Mouse (Mus musculus): ENCODE measurements around the gene Lmna.
A peak's percentile ranks its signal among the peaks of the same experiment; 100 is the strongest.

The Lmna gene

DNA sequence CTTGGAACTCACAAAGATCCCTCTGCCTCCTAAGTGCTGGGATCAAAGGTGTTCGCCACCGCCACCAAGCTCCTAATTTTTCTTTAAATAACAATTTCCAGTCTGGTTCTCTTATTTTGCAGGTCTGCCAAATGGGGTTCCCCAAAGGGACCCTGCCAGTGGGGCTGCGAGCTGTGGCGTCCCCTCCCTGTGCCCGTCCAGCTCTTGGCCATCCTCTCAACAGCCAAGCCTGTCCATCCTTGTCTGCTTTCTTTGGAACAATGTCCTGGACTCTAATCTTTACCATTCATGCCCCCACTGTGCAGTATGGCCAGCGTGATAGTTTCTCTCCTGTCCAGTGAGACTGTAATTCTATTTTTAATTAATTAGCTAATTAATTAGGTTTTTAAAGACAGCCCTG lies 11.4 kb upstream of the Lmna start:
- no peak for DNase-seq (ENCODE audit: low spot score)

DNA sequence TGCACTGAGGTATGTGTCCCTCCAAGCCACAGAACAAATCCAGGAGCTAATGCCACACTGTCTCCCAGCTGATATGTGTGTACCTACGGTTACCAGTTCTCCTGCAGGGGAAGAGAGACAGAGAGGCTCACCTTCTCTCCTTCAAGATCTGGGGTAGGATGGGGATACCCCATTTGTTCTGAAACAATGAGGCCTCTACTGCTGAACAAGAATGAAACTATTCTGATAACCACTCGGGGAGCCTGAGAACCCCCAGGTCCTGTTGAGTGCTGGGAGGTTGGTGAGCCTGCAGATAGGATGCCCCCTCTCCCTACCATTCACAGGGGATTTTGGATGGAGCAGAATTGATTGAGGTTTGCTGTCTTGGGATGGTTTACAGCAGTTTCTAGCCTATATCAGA lies 10.3 kb upstream of the Lmna start:
- no peak for DNase-seq (ENCODE audit: low spot score)

DNA sequence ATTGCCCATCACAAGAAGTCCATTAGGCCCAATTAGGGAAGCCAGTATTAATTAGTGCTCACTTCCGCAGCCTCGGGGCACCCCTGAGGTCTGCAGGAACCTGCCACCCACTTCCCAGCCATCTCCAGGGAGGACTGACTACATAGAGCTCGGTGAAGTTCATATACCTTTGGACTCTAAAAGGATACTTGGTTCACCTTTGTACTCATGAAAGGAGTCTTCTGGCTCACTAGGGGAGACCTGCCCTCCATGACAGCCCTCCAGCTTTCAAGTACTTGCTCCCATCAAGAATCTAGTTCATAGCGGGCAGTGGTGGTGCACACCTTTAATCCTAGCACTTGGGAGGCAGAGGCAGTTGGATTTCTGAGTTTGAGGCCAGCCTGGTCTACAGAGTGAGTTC lies 8.7 kb upstream of the Lmna start:
- no peak for DNase-seq (ENCODE audit: low spot score)

DNA sequence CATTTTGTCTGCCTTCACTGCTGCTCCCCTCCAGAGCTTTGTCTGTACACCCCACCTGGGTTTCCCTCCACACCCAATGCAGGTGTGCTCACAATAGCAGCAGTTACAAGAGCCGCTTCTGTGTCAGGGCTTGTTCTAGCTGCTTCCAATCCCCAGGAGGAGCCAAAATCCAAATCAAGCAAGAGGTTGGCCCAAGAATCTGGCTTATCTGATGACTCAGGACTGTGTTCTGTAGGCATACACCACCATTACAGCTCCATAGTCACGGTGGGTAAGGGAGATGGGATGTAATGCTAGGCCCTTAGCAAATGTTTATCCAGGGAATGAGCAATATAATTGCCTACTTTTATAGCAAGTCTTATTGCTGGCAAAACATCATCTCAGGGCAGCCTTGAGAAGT lies 6.7 kb upstream of the Lmna start:
- DNase-seq (ENCODE audit: low spot score) = no peak

DNA sequence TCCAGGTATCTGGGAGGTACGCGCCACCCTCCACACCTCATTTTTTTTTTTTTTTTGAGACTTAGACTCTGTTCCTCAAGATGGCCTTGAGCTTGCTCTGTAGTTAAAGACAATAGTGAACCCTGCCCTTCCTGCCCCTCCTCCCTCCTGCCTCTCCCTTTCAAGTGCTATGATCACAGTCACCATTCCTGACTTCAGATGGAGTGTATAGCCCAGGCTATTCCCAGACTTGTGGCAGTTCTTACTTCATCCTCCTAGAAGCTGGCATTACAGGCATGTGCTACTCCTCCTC lies 5.3 kb upstream of the Lmna start:
- DNase-seq (ENCODE audit: low spot score) = no peak

DNA sequence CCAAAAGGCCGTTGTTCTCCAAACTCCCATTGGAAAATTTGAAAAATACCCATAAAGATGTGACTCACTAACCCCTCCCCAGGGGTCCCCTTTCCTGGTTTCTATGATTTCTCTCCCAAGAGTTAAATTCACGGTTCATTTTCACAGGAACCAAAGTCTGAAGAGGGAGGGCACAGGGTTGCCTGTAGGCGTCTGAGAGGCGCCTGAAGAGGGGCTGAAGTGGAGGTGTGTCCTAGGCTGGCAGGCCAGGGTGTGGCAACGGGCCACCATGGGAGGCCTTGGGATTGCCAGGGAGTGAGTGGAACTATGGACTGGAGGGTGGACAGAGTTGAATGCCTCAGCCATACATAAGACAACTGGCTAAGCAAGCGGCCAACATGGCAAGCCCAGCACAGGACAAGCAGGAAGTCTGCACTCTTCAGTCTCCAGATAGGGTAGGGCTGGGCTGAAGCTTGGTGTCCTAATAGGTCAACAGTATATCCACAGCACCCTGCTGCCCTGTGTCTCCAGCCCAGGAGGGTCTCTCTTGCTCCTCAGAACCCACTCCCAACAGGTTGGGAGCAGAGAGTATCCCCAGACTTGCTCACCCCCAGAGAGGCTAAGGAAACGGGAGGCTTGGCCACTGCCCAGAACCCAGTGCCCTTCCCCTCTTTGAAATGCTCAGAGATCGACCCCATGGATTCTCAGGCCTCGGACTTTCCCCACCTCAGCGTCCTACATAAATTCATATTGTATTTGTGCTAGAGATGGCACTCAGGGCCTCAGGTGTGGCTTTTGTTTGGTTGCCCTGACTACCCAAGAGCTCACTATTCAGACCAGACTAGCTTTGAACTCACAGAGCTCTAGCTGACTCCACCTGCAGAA lies 4.7 kb upstream of the Lmna start:
- DNase-seq (ENCODE audit: low spot score) = no peak

DNA sequence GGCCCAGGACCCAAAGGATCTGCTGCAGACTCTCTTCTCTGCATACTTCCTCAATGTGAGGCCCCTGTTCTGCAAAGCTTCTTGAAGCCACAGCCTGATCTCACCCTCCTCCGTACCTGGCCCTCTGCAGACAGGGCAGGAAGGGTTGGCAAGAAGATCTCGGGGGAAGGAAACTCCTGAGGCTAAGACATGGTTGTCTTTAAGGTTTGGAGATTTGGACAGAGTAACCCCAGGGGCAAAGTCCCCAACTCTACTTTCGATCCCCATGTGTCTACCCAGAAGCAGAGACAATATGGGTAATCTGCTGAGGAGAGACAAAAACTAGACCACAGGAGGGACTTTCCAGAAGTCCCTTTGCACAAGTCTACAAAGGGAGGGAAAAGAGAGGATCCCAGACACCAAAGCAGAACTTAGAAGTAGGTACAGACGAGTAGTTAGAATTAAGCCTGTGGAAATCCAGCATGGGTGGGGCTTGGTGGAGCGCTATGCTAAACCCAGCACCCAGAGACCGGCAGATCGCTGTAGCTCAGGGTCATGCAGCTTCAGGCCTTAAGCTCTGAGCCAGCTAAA lies 3.9 kb upstream of the Lmna start:
- DNase-seq (ENCODE audit: low spot score) = no peak

DNA sequence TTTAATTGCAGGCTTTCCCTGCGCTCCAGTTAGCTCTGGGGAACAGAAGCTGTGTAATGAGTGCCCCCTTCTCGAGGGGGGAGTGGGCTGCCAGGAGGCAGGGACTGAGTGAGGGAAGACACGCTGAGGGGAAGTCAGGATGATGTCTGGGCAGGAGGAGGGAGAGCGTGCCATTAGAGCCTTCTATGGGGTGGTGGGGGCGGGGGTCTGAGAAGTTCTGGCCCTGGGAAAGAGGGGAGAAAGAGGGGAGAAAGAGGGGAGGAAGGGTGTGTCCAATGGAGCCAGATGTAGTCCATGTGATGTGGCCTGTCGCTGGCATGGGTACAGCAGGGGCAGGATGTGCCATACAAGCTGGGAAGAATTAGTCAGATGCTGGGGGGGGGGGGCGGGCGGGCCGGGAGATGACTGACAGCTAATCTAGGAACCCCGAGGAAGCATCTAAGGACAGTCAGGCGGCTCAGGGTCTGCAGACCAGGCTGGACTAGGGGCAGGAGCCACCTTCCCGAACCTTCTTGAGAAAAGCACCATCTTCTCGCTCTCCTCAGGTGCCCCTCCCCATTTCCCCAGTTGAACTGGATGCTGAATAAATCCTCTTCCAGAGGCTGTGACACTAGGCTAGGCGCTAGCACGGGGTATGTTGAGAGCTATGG lies 3.3 kb upstream of the Lmna start:
- no peak for DNase-seq (ENCODE audit: low spot score)

DNA sequence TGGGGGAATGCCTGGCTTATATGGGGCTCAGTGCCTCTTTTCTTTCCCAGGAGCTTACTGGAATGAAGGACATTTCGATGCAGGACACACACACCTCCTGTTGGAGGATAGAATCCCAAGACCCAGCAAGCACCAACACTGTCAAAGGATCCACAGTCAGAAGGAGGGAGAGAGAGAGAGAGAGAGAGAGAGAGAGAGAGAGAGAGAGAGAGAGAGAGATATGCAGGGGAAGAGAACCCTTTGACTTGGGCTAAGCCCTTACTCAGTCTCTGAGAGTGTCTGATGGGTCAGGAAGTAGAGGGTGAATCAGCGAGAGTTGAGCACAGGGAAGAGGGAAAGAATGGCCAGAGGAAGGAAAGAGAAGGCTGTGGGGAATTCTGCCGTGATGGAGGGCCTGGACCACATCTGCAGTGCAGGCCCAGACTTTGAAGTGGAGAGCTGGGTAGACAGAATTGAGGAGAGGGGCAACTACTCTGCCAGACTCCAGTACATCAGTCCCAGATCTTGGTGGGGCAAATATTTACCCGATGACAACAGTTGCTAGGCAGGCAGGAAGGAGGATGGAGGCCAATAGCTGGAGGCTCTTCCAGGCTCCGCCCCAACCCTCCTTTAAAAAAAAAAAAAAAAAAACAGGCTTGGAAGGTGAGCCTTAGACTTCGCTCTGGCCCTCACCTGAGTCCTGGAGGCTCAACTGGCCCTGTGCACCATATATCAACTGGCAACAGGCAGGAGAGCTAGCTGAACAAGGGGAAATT lies 2.6 kb upstream of the Lmna start:
- DNase-seq (ENCODE audit: low spot score) = no peak

DNA sequence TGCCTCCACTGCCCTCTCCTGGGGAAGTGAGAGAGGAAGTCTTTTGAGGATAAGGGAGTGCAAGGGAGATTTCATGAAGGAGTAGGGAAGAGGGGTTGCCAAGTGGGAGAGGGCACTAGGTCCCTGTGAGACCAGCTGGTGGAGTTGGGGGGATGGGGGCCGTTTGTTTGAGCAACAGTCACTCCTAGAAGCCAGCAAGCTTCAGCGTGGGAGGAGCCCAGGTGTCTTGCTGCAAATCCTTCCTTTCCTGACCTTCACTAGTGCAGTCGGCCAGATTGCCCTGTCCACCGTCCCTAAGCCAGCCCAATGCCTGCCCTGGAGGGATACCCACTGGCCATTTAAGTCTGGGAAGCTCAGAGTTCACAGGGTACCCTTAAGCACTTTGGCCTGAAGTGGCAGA lies 1.8 kb upstream of the Lmna start:
- DNase-seq (ENCODE audit: low spot score) = no peak

DNA sequence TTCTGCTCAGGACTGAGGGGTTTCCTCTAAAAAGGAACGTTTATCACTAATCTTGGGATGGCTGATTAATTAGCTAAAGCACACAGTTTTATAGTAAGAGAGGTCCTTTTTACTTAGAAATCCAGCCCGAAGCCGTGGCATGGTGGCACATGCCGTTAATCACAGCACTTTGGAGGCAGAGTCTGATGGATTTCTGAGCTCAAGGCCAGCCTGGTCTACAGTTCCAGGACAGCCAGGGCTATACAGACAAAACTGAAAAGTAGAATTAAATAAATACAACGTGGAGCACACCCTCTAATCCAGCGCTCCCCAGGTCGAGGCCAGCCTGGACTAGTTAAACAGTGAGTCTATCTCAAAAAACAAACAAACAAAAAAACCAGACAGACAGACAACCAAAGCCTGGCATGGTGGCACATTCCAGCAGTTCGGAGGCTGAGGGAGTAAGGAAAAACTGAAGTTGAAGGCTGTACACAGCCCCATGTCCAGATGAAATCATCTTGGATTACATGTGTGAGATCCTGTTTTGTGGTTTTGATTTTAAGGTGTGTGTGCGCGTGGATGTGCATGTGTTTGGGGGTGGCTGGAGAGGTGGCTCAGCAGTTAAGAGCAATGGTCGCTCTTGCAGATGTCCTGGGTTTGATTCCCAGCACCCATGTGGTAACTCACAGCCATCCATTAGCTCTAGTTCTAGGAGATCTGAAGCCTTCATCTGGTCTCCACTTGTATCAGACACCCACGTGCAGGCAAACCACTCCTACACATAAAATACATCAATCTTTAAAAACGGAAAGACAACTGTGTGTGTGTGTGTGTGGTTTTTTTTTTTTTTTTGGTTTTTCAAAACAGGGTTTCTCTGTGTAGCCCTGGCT lies 899 bp upstream of the Lmna start:
- no peak for DNase-seq (ENCODE audit: low spot score)

DNA sequence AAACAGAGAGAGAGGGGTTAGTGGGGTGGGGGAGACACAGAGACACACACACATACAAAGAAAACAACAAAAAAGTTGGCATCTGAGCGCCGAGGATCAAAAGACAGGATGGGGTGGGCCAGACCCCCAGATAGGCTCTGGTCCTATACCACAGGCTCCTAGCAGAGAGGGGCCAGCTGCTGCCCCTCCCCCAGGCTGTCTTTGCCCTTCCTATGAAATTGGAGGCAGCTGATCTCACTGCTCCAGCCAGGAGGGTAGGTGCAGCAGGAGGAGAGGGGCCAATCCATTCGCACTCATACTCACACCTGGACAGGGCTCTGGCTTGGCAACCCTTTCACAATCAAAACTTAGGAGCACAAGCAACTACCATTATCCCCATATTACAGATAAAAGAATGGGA lies 506 bp downstream of the Lmna start:
- DNase-seq (ENCODE audit: low spot score) = no peak

DNA sequence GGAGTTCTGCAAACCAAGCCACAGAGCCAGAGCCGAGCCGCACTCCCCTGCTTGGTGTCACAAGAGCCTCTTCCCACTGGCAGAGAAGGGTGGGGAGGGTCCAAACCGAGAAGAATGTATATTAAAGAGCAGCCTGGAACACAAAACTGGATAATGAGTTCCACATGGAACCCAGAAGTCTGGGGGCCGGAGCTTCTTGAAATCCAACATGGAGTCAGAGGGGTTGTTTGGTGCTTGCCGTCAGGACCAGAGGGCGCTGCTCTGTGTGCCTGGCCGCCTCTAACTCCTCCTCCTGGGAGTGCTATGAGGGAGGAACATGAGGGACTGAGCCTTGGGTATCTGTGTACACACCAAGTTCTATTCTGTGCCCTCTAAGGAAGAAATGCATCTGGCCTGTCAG lies 4.0 kb downstream of the Lmna start:
- DNase-seq (ENCODE audit: low spot score) = no peak

DNA sequence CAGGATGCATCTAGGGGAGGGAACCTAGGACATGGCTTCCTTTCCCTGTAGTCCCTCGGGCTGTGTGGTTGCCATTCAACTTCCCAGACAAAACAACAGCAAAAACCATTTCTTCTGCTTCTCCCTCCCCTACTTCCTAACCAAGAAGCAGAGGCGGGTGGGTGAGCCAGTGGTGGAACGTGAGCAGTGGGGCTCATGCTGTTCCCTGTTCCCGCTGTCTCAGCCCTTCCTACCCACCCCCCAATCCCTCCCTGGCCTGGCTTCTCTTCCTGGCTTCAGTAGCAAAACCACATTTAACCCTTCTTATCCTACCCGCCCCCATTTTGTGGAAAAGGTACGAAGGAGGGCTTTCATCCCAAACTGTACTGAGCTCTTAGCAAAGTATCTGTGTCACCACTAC lies 4.7 kb downstream of the Lmna start:
- DNase-seq (ENCODE audit: low spot score) = no peak

DNA sequence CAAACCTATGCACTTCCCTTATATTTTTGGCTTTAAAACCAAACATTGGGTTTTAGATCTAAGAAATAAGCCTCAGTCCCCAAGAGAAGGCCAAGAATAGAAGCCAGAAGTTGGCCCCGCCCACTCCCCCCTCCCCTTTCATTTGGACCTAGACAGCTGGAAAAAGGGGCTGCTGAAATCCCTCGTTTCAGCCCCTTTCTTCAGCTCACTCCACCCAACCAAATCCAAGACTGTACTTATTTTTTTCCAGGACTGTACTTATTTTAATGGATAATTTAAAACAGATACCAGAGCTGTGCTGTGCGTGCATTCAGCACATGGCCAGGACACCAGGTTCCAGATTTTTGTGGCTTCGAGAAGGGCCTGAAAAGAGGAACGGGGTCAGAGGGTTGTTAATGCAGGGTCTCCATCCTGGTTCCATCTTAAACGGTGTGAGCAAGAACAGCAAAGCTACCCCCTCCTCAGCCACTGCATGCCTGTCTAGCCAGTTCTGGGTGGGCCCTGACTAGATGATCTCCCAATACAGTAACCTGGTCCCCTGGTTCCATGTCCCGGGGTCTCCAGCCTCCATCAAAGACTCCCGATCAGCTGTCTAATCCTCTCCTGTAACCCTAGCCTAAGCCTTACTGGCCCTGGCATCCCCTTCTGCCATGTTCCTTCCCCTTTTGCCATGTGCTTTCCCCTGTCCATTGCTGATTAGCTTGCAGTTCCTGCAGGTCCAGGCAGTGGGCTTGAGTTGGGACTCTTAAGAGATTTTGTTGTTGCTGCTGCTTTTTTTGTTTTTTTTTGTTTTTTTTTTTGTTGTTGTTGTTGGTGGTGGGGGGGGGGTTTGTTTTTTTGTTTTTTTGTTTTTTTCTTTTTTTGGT lies 5.6 kb downstream of the Lmna start:
- DNase-seq (ENCODE audit: low spot score) = no peak

DNA sequence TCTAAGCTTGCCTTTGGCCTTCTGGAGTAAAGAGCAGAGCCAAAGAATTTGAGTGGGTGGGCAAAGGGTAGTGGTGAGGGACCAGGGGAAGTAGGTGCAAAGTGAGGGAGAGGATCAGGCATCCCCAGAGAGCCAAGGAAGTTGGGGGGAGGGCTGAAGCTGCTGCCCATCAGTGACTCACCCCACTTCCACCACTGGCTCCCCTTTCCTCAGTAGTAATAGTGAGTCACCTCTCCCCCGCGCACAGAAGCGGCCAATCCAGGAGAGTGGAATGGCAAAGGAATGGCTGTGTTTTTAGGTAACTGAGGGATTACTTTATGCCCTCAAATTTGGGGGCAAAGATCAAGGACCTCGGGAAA lies 6.3 kb downstream of the Lmna start:
- peak; percentile 60 for DNase-seq (ENCODE audit: low spot score)

DNA sequence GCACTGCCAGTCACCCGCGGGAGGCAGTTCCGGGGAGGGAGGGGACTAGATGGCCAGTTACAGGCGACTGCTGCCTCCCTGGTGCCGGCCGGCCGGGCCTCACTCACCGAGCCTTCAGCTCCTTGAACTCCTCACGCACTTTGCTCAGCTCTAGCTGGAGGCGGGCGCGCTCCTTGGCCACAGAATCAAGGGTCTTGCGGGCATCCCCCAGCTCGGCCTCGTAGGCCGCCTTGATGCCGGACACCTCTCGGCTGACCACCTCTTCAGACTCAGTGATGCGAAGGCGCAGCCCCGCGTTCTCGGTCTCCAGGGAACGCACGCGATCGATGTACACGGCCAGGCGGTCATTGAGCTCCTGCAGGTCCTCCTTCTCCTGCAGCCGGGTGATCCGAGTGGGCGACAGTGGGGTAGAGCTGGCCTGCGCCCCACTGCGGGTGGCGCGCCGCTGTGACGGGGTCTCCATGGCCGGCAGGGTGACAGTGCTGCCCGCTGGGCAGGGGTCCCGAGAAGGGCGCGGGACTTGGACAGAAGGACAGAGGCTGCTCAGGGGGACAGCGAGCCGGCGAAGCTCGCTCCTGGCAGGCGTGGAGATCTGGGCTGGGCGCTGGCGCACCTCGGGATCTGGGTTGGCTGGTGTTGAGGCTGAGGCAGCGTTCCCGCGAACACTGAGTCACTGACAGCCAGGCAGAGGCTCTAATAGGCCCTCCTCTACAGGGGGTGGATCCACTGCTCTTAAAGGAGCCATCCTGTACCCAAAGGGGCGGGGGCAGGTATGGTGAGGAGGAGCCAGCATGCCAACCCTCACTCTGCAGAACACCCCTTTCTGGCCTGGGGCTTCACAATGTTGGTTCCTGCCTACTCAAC lies 6.9 kb downstream of the Lmna start:
- peak; percentile 88 for DNase-seq (ENCODE audit: low spot score)

DNA sequence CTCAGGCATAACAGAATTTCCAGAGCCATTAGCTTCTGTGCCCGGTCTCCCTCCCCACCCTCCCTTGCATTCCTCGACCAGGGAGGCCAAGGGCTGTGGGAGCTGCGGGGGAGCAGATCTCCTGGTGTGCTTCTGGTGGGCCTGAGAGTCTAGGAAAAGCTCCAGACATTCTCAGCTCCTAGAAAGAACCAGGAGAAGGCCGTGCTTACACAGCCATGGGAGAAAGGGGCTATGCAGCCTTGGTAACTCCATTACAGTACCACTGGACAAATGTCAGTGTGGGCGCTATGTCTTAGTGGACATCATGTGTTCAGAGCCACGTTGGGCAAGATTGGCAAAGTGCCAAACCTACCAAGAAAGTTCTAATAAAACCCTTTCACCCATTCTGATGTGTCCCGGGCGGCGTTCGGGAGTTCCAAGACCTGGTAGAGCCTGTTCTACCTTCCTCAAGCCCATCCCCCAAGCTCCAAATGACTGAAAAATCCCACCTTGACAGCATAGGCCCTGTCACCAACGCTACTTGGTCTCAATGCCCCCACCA lies 7.7 kb downstream of the Lmna start:
- peak; percentile 52 for DNase-seq (ENCODE audit: low spot score)

DNA sequence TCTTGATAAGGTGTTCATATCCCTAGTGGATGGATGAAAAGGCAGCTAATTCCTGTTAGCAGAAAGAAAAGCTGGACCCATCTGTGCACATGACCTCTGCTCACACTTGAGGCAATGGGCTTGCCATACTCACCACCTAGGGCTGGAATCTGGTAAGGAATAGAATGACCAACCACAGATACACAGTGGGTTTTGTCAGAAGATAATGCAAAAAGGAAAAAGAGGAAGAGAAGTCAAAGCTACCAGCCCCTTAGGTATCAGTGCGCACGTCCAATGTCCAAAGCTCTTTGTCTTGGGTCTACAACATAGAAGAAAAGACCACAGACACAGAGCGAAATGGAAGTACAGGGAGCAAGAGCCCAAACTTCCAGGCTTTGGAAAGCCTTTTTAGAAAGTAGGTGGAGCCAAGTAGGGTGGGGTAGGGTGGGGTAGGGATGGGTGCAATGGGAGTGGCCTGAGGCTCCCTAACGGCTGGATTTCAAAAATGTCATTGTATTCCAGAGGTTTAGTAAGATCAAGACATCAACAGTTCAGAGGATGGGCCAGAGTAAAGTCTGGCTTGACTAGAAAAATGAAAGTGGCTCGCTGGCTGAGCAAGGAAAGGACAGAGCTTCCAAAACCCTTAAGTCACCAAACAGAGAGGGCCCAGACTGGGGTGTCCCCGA lies 8.3 kb downstream of the Lmna start:
- DNase-seq (ENCODE audit: low spot score) = no peak
